Mouse (Mus musculus): ENCODE data around the gene Rgl2.

GRCm38 (mm10) chr17:33953961-33954565 is 24.7 kb downstream of the Rgl2 start:
- TF ChIP-seq CTCF (IDR thresholded peaks at IDR 0.05; ENCODE audit: low read depth) (no peak), EP300 (IDR thresholded peaks at IDR 0.05; ENCODE audit: low read depth) (no peak)

All from heart, postnatal 0 days (tissue).